Mouse (Mus musculus): ENCODE measurements around the gene Olfr175-ps1. TPM values are rescaled to one million over a fixed set of nuclear protein-coding genes. Genes with fewer than 3 reads are reported as not detected.

The Olfr175-ps1 gene
- not detected in 2 replicates for polyA plus RNA-seq (2012; rRNA removed)

- no peak for DNase-seq (ENCODE audit: low read depth)
Measured at GRCm38 (mm10) chr16:58826732-58827319, at the start of gene Olfr175-ps1. Olfr175-ps1 (minus strand) TSS chr16:58826782.

GRCm38 (mm10) chr16:58874668-58875067 lies 48.1 kb upstream of the Olfr175-ps1 start, which contains the start of gene Olfr177:
Olfr177 (minus strand) TSS chr16:58874768.
- TF ChIP-seq CTCF (IDR thresholded peaks at IDR 0.05; ENCODE audit: borderline replicate concordance, extremely low read depth, insufficient read depth, insufficient read length): no peak
- no peak for TF ChIP-seq POLR2A (IDR thresholded peaks at IDR 0.05; ENCODE audit: borderline replicate concordance, extremely low read depth, insufficient read depth, insufficient read length, poor library complexity, severe bottlenecking)
- no peak for DNase-seq (ENCODE audit: low read depth)

More at GRCm38 (mm10) chr16:58826732-58827319, at the start of gene Olfr175-ps1:
- TF ChIP-seq POLR2A (IDR thresholded peaks at IDR 0.05; ENCODE audit: borderline replicate concordance, extremely low read depth, insufficient read depth, insufficient read length, poor library complexity, severe bottlenecking): no peak
- TF ChIP-seq CTCF (IDR thresholded peaks at IDR 0.05; ENCODE audit: borderline replicate concordance, extremely low read depth, insufficient read depth, insufficient read length): no peak

- TF ChIP-seq POLR2A (IDR thresholded peaks at IDR 0.05; ENCODE audit: borderline replicate concordance, extremely low read depth, insufficient read depth, insufficient read length, poor library complexity, severe bottlenecking) (no peak), CTCF (IDR thresholded peaks at IDR 0.05; ENCODE audit: borderline replicate concordance, extremely low read depth, insufficient read depth, insufficient read length) (no peak)
- no peak for DNase-seq (ENCODE audit: low read depth)
Measured at GRCm38 (mm10) chr16:58861479-58861878, 34.9 kb upstream of the Olfr175-ps1 start.

GRCm38 (mm10) chr16:58860032-58860737 lies 33.6 kb upstream of the Olfr175-ps1 start:
- no peak for DNase-seq (ENCODE audit: low read depth)
- TF ChIP-seq POLR2A (IDR thresholded peaks at IDR 0.05; ENCODE audit: borderline replicate concordance, extremely low read depth, insufficient read depth, insufficient read length, poor library complexity, severe bottlenecking): no peak
- TF ChIP-seq CTCF (IDR thresholded peaks at IDR 0.05; ENCODE audit: borderline replicate concordance, extremely low read depth, insufficient read depth, insufficient read length): no peak

GRCm38 (mm10) chr16:58800168-58800567 lies 26.4 kb downstream of the Olfr175-ps1 start, which contains the start of gene Olfr173:
Olfr173 (minus strand) TSS chr16:58800268.
- no peak for DNase-seq (ENCODE audit: low read depth)
- TF ChIP-seq CTCF (IDR thresholded peaks at IDR 0.05; ENCODE audit: borderline replicate concordance, extremely low read depth, insufficient read depth, insufficient read length) (no peak), POLR2A (IDR thresholded peaks at IDR 0.05; ENCODE audit: borderline replicate concordance, extremely low read depth, insufficient read depth, insufficient read length, poor library complexity, severe bottlenecking) (no peak)

Other genes starting within 250 kb of the Olfr175-ps1 start
- gene Gm813, start 209.8 kb downstream of the Olfr175-ps1 start, polyA plus RNA-seq (2012; rRNA removed): not detected in 2 replicates
- gene E330017A01Rik, start 188.0 kb downstream of the Olfr175-ps1 start, polyA plus RNA-seq (2012; rRNA removed): not detected in 2 replicates
- gene Cpox, start 156.5 kb downstream of the Olfr175-ps1 start, polyA plus RNA-seq (2012; rRNA removed): 13.4 and 13.9 TPM in 2 replicates
- gene Gpr15, start 107.7 kb downstream of the Olfr175-ps1 start, polyA plus RNA-seq (2012; rRNA removed): 0.05 and 0.25 TPM in 2 replicates
- gene Cldnd1, start 98.9 kb downstream of the Olfr175-ps1 start, polyA plus RNA-seq (2012; rRNA removed): 102 and 108 TPM in 2 replicates
- not detected in 2 replicates for gene Olfr172, start 63.6 kb downstream of the Olfr175-ps1 start, polyA plus RNA-seq (2012; rRNA removed)
- not detected in 2 replicates for gene Olfr173, start 26.5 kb downstream of the Olfr175-ps1 start, polyA plus RNA-seq (2012; rRNA removed)
- not detected in 2 replicates for gene Olfr177, start 48.0 kb upstream of the Olfr175-ps1 start, polyA plus RNA-seq (2012; rRNA removed)
- not detected in 2 replicates for gene Olfr178, start 65.3 kb upstream of the Olfr175-ps1 start, polyA plus RNA-seq (2012; rRNA removed)
- gene Olfr181, start 102.0 kb upstream of the Olfr175-ps1 start, polyA plus RNA-seq (2012; rRNA removed): not detected in 2 replicates
- not detected in 2 replicates for gene Olfr180, start 102.6 kb upstream of the Olfr175-ps1 start, polyA plus RNA-seq (2012; rRNA removed)
- gene Olfr183, start 168.6 kb upstream of the Olfr175-ps1 start, polyA plus RNA-seq (2012; rRNA removed): not detected in 2 replicates
- not detected in 2 replicates for gene Olfr186, start 203.5 kb upstream of the Olfr175-ps1 start, polyA plus RNA-seq (2012; rRNA removed)
- not detected in 2 replicates for gene Olfr187, start 213.0 kb upstream of the Olfr175-ps1 start, polyA plus RNA-seq (2012; rRNA removed)

Measured in brain, embryonic 14.5 days (tissue).